Mouse (Mus musculus): ENCODE measurements around the gene P2ry12.

Gene P2ry12

GRCm38 (mm10) chr3:59234878-59235277 is 27.8 kb downstream of the P2ry12 start:
- no peak for DNase-seq (ENCODE audit: low spot score in 2 of 2)

DNA sequence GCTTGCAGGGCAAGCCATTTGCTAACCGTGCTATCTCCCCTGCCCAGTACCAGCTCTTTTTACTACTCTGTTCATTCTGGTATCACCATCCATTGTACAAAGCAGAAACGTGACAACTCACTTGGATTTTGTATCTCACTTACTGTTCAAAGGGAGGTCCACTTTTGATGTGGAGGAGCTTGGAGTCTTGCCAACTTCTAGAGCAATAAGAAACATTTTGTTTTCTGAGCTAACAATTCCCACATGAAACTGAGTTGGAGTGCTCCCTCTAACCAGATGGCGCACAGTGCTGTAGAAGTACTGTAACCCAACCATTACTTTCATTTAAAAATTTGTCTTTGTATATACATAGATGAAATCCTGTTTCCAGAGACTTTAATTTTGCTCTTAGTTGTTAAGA is 31.8 kb downstream of the P2ry12 start:
- DNase-seq (ENCODE audit: low spot score in 2 of 2) = no peak

DNA sequence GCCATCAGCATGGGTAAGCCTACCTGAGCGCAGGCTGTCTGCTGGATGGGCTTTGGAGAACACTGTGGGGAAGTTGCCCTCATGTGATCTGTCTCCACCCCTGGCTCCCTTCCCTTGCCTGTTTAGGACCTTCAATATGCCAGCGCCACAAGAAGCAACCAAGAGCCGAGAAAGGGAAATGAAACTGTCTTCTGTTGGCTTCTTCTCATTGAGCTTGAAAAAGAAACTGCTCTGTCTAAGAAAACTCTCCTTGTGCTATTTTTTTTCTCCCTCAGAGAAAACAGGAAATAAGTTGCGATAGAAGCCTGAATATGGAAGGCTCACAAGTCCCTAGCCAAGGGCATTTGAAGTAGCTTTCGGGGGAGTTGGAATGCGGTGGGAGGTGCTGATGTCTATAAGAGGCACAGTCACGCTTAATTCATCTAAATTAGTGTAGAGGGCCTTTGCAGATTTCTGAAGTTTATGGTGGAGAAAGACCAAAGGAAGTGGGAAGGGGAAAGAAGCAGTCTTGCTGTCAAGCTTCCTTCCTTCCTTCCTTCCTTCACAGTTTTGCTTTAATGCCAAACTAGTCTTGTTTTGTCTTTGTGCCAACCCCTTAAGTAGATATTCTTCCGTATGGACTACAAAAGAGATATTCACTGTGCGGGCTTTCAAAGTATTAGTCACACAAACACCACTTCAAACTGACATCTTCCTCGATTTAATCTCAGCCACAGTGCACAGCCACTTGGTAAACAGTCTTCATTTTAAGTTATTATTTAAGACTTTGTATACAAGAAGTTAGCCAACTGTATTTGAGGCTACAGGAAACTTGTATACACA is 33.7 kb downstream of the P2ry12 start:
- no peak for DNase-seq (ENCODE audit: low spot score in 2 of 2)

DNA sequence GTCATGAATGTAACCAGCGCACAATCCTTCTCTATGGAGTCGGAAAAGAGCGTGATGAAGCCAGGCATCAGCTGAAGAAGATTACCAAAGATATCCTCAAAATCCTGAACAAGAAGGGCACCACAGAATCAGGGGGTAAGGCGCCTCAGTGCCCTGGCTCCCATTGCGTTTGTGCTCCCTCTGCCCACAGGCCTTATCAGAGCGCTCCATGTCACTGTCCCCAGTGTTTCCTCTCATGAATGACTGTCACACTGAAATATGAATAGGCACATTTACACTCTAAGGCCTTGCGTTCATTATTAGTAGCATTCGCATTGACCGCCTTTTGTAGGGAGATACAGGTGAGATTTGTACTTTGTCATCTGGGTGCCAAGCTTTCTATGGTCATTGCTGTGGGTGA is 35.0 kb downstream of the P2ry12 start:
- no peak for DNase-seq (ENCODE audit: low spot score in 2 of 2)

- no peak for DNase-seq (ENCODE audit: low spot score in 2 of 2)
These were observed 37.3 kb downstream of the P2ry12 start for GRCm38 (mm10) chr3:59225411-59225810.

GRCm38 (mm10) chr3:59222303-59222702 is 40.4 kb downstream of the P2ry12 start:
- DNase-seq (ENCODE audit: low spot score in 2 of 2) = no peak

DNA sequence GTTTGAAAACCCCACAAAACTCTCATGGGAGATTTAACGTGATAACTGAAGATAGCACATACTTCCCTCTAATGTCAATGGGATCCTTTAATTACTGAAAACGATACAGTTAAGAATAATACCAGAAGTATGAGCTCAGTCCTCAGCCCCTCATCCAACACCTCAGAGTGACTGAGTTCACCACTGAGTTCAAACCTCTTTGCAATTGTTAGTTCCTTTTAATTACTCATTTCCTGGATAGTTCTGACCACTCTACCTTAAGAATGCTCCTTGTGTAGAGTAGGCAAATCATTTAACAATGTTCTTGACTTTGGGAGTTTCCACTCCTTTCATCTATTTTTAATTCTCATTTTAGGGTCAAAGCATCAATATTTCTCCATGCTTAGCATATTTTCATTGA is 43.3 kb downstream of the P2ry12 start:
- no peak for DNase-seq (ENCODE audit: low spot score in 2 of 2)

DNA sequence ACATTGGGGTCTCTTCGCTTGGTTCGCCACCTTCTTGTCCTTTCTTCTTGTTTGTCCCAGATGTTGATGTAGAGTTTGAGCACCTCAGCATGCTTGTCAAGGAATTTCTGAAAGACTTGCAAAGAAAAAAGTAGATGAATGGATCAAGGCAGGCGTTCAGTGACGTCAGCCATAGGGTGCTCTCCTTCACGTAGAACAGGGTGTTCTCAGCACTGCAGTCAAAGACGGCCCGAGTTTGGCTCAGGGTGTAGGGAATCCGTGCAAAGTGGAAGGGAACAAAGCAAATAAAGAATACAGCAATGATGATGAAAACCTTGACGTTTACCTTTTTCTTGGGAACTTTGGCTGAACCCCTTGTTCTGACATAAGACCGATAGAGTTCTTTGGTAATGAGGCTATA is 45.5 kb downstream of the P2ry12 start:
- no peak for DNase-seq (ENCODE audit: low spot score in 2 of 2)

GRCm38 (mm10) chr3:59212404-59212803 is 50.3 kb downstream of the P2ry12 start:
- DNase-seq (ENCODE audit: low spot score in 2 of 2) = no peak

GRCm38 (mm10) chr3:59211784-59212183 is 50.9 kb downstream of the P2ry12 start:
- DNase-seq (ENCODE audit: low spot score in 2 of 2) = no peak

DNA sequence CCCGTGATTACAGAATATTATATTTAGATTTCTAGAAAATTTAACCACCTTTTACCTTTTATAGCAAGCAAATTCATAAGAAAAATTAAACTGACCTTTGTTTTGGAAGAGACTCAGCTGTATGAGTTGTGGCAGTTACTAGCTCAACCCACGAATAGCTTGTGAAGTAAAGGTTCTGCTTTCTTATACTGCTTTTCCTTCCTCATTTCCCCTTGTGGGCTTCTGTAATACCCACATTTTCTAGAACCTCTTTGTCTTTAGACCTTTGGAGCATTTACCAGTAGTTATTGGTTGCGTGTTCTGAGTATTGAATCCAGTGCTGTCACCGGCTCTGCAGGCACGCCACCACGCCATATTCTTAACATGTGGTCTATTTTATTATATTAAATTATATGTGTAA is 51.9 kb downstream of the P2ry12 start, which contains the start of gene P2ry13:
TSS of gene P2ry13 (minus strand) at position 156 of the 400 bp plus-strand sequence.
- DNase-seq (ENCODE audit: low spot score in 2 of 2) = no peak

- DNase-seq (ENCODE audit: low spot score in 2 of 2) = no peak
These were observed 52.6 kb downstream of the P2ry12 start for GRCm38 (mm10) chr3:59210089-59210488.

DNA sequence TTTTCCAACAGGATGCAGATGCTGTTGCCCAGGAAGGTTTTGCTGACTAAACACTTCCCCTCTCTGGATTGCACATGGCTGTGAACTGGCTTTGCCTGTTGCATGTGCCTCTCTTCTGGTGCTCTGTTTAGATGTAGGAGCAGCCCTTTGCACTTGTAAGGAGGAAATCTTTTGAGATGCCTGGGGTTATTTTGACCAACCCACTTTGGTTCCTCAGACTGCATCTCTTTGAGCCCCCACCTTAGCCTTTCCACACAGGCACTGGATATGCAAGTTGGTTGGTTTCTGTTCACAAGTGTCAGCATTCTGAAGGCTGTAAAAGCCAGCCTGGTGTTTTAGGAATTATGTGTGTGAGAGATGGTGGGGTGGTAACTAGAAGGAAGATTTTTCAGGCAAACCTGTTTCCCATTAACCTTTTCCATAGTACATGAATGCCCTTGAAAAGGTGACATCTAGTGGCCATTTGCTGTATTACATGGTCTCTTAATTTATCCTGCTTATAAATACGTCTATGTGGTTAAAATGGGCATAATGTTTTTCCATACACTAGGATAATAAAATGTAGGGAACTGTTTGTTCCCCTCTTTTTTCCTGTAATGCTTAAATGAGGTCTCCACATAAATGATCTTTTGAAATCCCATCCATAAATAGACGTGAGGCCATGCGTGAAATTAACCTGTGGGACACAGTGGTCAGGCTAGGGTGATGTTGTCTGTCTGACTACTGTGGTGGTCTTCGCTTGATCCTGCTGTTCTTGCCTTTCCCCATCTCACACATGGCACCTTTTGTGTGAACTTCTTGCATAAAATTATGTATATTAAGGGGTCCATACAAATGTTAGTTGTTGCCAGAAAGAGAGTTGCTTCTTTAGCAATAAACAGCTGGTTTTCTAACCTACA is 53.8 kb downstream of the P2ry12 start:
- no peak for DNase-seq (ENCODE audit: low spot score in 2 of 2)

- DNase-seq (ENCODE audit: low spot score in 2 of 2) = no peak
These were observed 56.7 kb downstream of the P2ry12 start for GRCm38 (mm10) chr3:59205941-59206340.

- no peak for DNase-seq (ENCODE audit: low spot score in 2 of 2)
These were observed 57.8 kb downstream of the P2ry12 start for GRCm38 (mm10) chr3:59204719-59205503.

DNA sequence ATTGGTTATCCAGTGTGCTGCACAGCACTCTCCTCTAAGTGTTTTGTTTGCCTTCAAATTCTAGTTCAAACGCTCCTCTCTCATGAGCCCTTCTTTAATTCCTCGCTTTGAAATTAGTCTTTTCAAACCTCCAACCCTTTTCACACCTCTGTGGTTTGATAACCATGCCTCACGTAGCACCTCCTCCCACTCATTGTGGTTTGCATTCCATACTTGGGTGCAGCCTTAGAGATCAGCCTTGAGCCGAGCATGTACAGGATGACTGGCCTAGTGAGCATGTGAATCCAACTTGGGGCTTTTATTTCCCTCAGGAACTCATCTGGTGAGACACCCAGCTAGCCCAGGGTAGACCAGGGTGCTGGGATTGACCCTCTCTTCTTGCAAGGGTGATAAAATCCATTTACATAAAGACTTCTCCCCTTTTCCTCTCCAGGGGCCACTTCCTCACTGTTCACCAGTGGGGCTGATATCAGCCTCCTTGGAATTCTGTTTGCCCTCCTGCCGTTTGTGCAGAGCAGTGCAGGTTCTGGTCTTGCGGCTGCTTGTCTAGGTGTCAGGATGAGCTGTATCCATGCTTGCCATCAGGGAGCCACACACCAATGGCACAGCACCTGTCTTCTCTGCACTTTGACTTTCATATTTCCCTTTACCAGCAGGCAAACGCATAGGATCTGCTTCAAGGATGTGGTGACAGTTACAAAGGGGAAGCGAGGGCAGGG is 58.7 kb downstream of the P2ry12 start:
- DNase-seq (ENCODE audit: low spot score in 2 of 2) = no peak

DNA sequence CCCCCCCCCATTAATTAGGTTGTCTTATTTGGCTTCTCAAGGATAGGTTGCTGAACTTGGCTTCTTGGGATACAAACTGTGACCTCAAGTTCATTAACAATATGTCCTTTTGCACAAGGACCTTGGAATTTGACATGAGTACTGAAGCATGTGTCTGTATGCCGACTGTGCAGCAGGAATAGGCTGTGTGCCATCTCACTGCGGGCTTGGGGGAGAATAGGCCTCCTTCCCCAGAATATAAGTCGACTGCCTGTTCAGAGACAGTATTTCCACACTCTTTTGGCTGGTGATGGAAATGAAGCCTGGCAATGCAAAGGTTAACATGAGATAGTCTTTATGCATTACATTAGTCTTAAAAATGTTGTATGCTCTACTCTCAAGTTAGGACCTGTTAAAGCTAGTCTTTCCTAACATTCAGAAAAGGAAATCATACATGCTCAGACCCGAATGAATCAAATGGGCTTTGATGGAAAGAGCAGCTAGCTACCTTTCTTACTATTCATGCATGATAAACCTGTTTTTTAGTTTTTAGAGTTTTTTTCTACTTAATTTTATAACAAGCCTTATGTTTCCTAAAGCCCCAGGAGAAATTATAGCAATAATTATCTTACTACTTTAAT is 65.2 kb downstream of the P2ry12 start:
- no peak for DNase-seq (ENCODE audit: low spot score in 2 of 2)

DNA sequence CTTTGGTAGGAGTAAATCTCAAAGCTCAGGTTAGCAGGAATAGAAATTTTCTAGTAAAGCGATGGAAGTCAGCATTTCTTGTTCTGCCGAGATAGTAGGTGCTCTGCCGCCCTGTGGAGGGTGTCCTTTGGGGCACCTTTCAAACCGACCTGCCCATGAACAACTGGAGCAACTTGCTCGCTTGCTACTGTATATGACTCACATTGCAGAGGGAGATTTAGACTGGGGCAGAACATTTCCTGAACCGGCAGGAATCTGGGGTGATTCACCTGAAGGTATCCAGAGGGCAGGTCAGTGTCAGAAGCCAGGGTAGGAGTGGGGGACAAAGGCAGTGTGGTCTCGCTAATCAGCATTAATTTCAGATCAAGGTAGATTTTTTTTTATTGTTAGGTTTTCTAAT is 67.7 kb downstream of the P2ry12 start, which contains the start of gene Gpr87:
TSS of gene Gpr87 (minus strand) at position 167 of the 400 bp plus-strand sequence.
- DNase-seq (ENCODE audit: low spot score in 2 of 2) = no peak

GRCm38 (mm10) chr3:59194099-59194498 is 68.6 kb downstream of the P2ry12 start:
- no peak for DNase-seq (ENCODE audit: low spot score in 2 of 2)

DNA sequence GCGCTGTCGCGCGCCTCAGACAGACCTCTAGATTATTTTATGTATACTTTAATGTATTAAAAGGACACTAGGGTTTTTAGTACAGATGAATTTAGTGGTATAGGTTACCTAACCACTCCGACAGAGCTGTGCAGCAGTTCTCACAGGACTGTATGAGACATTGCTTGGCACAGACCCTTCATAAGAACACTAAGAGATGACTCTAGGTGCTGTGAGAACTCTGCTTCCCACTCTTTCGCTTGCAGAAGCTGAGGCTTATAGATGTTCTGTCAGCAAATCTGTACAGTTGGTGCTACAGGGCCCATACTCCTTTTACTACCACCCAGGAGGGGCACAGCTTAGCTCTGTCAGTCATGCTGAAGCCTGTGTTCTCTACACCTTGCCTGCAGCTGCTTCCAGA is 71.0 kb downstream of the P2ry12 start:
- no peak for DNase-seq (ENCODE audit: low spot score in 2 of 2)

DNA sequence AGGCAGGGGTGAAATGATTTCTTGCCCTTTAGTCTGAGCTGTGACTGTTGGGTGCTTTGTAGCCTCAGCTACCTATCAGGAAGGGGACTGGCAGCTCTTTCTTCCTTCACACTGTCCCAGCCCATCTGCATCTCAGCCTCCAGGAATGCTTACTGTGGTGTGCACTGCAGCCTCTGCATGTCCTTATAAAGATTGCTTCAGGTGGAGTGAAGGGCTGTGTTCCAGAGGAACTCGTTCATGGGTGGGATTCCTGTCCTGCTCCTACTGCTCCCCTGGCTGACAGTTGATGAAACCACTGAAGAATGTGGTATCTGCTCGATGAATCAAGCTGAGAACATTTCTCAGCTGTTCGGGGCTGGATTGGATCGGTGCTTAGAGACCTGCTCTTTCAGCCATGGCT is 75.3 kb downstream of the P2ry12 start:
- DNase-seq (ENCODE audit: low spot score in 2 of 2) = no peak

Data from frontal cortex, postnatal 25 days (tissue).